Mouse (Mus musculus) cerebellum, adult 9-11 months (tissue): ENCODE measurements around the gene Ccdc96.

ENCODE experiments used
- DNase-seq: peaks from one replicate; pipeline ENCODE4 v3.0.0; 2022

The Ccdc96 gene

DNA sequence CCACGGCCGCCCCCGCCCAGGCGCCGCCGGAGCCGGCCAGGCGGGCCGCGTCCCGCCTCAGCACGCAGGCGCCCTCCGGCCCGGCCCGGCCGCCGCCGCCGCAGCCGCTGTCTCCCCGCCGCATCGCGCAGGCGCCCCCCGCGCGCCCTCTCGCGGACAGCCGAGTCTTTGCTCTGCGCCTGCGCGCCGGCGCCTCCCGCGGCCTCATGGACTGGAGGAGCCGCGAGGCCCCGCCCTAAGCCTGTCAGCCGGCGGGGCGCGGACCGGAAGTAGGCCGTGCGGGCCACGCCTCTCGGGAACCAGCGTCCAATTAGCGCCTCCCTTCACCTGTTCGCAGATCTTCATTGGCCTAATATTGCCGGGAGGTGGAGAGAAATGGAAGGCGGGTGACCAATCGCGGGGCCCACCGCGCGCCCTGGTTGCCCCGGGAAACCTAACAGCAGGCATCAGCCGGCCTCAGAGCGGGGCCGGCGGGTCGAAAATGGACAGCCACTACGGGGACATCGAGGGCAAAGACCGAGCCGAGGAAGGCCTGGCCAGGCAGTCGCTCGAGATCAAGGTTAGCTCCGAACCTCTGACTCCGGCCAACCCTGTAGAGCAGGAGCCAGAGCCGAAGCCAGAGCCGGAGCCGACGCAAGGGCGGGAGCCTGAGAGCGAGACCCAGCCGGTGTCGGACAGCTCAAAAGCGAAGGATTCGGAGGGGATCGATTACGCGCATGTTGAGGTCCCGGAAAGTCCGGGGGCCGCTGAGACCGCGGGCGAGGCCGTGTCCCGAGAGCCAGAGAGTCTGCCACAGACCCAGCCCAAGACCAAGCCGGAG lies at the start of gene Ccdc96, which contains the start of gene Tada2b:
Gene Ccdc96 (plus strand): TSS at position 418 of the 820 bp plus-strand sequence.
Gene Tada2b (minus strand): TSS at position 115 of the 820 bp plus-strand sequence.
- peak; percentile 99 for DNase-seq

GRCm38 (mm10) chr5:36436858-36437257 lies 47.5 kb upstream of the Ccdc96 start:
- no peak for DNase-seq

GRCm38 (mm10) chr5:36440741-36441140 lies 43.6 kb upstream of the Ccdc96 start:
- DNase-seq: no peak

DNA sequence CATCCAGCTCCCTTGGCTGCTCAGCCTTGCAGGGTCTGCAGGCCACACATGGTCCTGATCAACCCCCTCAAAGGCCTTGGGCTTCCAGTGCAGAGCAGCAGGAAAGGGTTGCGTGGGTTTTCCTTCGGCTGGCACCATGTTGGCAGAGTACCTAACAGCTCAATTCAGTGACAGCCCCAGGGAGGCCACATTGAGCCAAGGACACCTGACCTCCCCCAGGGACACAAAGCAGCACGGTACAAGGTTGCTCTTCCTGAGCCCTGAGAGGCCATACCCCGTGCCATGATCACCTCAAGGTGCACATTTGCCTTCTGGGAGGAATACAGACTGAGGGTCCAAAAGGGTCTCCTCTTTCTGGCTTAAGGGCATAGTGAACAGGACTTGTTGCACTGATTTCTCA lies 39.8 kb upstream of the Ccdc96 start:
- DNase-seq: peak; percentile 10

- DNase-seq: peak; percentile 73
These were observed 39.4 kb upstream of the Ccdc96 start for GRCm38 (mm10) chr5:36445028-36445427.

DNA sequence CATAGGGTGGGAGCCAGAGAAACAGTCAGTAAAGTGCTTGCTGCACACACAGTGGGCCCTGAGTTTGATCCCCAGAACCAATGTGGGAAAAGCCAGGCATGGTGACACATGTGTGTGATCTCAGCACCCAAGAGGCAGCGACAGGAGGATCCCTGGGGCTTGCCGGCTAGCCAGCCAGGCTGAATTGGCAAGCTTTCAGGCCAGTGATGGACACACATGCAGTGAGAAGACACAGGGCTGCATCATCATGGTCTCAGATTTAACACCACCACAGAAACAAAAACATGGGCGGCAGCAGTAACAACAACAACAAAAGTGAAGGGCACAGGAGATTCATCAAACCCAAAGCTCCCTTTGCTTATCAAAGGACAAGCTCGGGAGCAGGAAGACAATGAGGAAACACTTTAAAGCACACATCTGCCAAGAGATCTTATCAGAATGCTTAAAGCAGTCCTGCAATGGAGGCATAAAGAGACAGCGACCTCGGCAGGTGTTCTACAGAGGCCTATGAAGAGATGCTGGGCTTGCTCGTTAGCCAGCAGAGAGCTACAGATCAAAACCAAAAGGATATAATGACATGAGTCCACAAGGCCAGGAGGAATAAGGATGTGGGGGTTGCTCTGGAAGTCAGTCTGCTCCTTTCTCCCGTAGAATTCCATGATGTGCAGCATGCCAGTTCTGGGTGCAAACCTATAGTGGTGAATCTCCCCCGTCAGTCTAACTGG lies 38.1 kb upstream of the Ccdc96 start:
- DNase-seq: no peak

DNA sequence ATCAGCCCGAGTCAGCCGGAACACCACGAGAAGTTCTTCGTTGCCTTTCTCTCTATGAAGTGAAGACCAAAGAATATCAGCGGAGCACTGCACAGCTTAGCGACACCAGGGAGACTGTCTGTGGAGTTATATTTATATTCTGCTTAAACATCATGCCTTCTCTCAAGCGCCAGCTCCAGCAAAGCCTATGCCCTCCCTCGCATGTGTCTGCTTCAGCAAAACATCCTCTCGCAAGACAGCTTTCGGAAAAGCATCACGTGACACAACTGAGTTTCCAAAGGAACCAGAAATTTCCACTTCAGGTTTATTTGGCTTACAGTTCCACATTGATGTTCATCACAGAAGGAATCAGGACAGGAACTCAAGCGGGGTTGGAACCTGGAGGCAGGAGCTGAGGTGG lies 36.5 kb upstream of the Ccdc96 start:
- DNase-seq: no peak

DNA sequence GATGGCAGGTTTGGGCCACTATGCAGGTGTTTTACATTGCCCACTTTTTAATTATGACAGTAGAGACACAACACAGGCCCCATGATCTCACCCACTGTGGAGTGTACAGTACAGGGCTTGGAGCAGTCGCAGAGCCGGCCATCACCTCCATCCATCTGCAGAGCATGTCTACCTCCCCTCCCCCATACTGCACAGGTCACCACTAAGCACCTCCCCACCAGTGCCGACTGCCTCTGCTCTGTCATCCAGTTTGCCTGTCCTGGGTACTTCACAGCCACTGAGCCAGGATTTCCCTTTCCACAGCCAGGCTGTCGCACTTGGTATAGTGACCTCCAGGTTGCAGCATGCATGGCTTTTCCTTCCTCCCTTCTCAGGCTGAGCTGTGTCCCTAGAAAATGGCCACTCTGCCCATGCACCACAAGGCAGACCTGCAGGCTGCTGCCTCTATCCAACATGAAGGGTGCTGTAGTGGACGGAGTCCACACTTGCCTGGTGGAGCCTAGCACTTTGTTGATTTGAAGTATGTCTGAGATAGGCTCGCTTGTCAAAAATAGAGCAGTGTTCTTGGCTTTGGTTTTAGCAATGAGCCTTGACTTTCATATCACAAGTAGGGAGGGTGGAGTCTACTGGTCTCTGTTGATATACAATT lies 34.6 kb upstream of the Ccdc96 start:
- no peak for DNase-seq

DNA sequence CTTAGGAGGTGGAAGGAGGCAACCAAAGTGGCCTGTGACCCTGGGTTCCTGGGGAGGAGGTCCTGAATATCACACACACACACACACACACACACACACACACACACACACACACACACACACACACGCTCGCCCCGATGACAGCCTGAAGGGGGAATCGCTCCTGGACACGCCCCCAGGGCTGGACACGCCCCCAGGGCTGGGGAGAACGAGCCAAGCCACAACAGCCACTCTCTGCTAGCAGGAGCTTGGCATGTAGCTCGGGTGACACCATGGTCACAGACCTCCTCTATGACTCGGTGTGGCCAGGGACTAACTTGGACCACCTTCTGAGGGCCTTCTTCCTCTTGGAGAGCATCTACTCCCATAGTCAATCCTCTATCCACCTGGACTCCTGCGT lies 33.3 kb upstream of the Ccdc96 start:
- DNase-seq: no peak

DNA sequence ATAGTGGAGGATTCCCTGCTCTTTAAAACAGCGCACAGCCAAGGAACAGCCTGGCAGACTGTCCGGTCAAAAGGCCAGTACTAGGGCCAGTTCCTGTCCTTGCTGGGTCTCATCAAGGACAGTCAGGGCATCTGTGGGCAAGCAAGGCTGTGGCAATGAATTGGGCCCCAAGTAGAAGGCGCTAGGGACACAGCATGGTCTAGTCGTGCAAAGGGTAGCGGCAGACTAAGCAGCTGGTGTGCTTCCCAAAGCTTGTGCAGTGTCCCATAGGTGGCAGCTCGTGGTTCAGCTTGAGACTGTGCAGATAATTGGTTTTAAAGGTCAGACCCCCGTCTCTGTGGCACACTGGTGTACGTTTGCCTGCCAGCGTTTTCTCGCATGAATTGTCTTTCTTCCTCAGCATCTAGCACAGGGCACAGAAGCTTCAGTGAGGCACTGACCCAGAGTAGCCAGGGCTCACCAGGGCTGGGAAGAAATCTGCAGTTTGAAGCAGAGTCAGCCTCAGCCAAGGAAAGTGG lies 32.5 kb upstream of the Ccdc96 start:
- DNase-seq: no peak

GRCm38 (mm10) chr5:36452821-36453220 lies 31.6 kb upstream of the Ccdc96 start:
- no peak for DNase-seq

- DNase-seq: no peak
These were observed 26.7 kb upstream of the Ccdc96 start for GRCm38 (mm10) chr5:36457706-36458105.

DNA sequence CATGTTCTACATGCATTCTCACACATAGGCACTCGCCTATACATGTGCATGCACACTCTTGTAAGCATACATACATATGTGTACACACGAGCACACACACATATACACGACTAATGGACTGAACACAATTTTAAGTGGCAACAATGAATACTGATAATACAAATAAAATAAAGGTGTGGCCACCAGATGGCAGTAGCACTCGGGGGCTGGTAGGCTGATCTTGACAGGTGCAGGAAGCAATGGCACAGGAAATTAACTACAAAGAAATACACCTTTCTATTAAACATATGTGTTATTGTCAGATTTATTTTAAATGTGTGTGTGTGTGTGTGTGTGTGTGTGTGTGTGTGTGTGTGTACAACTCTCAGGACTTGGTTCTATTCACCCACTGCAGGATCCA lies 25.5 kb upstream of the Ccdc96 start:
- no peak for DNase-seq

- no peak for DNase-seq
These were observed 23.7 kb upstream of the Ccdc96 start for GRCm38 (mm10) chr5:36460712-36461111.

GRCm38 (mm10) chr5:36461231-36461630 lies 23.2 kb upstream of the Ccdc96 start:
- no peak for DNase-seq

- peak; percentile 71 for DNase-seq
These were observed 21.6 kb upstream of the Ccdc96 start for GRCm38 (mm10) chr5:36462810-36463209.

GRCm38 (mm10) chr5:36463391-36463790 lies 21.0 kb upstream of the Ccdc96 start:
- no peak for DNase-seq

DNA sequence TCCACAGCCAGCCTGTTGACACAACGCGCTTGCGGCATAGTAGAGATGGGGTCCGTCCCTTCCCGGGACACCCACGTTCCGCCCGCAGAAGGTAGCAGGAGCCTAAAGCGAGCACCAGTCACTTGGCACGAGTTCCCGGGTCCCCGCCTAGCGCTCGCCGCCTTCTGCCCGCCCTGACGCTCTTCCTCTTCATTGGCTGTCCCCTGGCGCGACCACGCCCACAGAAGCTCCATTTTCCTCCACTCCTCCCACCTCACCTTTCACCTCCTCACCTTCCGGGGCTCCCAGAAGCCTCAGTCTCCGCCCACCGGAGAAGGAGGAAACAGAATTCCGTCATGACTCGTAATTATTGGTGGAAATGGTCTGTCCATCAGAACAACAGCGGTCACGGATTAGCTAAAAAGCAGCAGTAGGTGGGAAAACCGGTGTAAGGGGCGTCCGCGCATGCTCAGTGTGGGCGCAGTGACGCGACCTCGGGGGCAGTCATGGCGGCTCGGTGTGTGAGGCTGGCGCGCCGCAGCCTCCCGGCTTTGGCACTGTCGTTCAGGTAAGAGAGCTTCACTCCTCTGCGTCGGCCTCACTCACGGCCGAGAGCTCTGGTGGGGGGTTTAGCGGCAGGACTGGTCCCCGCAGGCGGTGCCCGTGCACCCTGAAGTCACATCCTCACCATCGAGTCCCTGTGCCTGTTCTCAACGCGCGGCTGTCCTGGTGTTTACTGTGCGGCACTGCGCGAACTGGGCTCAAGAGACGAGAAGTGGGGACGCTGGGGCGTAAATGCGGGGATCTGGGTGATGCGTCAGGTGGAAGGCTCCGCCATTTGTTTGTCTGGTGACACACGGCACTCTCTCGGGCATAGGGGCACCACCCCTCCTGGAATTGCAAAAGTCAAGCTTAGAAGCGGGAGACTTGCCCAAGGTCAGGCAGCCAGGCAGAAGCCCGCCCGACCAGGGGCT lies 19.4 kb upstream of the Ccdc96 start, which contains the start of gene Grpel1:
Gene Grpel1 (plus strand): TSS at position 290 of the 953 bp plus-strand sequence.
- DNase-seq: peak; percentile 100

DNA sequence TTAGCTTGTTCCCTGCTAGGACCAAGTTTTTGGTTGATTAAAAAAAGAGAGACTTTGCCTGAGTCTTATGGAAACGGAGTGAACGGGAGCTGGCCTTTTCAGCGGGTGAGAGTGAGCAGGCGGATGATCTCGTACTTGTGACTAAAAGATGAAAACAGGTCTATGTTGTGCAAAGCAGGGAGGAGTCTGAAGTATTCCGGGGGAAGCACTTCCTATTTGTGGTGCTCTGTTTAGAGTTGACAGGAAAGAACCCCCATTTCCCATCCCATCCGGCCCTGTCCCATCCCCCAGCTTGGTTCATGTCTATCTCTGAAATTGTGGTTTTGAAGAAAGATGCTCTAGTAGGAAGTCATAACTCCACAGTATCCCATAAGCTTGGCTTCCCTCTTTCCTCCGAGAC lies 18.5 kb upstream of the Ccdc96 start:
- DNase-seq: no peak

DNA sequence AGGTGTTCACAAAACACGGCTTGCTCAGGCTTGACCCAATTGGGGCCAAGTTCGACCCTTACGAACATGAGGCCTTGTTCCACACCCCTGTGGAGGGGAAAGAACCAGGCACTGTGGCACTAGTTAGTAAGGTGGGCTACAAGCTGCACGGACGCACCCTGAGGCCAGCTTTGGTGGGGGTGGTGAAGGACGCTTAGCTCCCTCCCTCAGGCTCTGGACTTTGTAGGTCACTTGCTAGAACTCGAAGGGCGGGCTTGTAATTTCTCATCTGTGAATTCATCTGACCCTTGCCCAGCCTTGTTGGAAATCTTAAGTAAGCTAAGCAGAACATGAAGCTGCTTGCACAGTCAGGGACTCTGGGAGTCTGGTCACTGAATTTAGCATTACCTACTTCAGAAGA lies 13.2 kb upstream of the Ccdc96 start:
- DNase-seq: no peak

- DNase-seq: no peak
These were observed 11.3 kb upstream of the Ccdc96 start for GRCm38 (mm10) chr5:36472876-36473655.
